Mouse (Mus musculus) CH12.LX (cell line): ENCODE measurements around the gene Gm20390. TPM values are rescaled to one million over a fixed set of nuclear protein-coding genes. Genes with fewer than 3 reads are reported as not detected.

Source experiments
- DNase-seq: peaks from one replicate; pipeline ENCODE4 v3.0.0-alpha.2; 2013; ENCODE audit errors: extremely low read depth
- H3K27ac ChIP-seq: 2 replicates; pipeline ENCODE4 v1.5.1; 2012; ENCODE audit warnings: low read depth, mild to moderate bottlenecking, control low read depth, moderate library complexity; ENCODE audit not compliant: insufficient read depth
- H3K27me3 ChIP-seq: replicated peaks from 2 replicates; pipeline ENCODE3; 2012; ENCODE audit warnings: inconsistent platforms
- H3K36me3 ChIP-seq, 2 experiments: replicated peaks in 1 of 2; 2 replicates each; pipeline versions ENCODE3 to v1.6.1; 2012; ENCODE audit warnings: inconsistent platforms in 1 of 2, low read length in 1 of 2, mild to moderate bottlenecking in 1 of 2, mixed read lengths in 1 of 2, moderate library complexity in 1 of 2; ENCODE audit not compliant: control insufficient read depth in 1 of 2, insufficient read depth in 1 of 2
- H3K4me1 ChIP-seq, 2 experiments: 2 replicates each; pipeline ENCODE4 v1.6.1; 2012; ENCODE audit warnings: inconsistent platforms in 1 of 2, moderate library complexity in 1 of 2; ENCODE audit not compliant: insufficient read depth in 2 of 2, control insufficient read depth in 1 of 2
- H3K4me2 ChIP-seq: 2 replicates; pipeline ENCODE4 v1.6.1; 2012; ENCODE audit warnings: low read depth, mild to moderate bottlenecking, control low read depth; ENCODE audit not compliant: poor library complexity, insufficient read depth, severe bottlenecking
- H3K4me3 ChIP-seq, 3 experiments: fragments of 150-350 bp in 1 of 3; sonication (generic) in 1 of 3; replicated peaks in 1 of 3; 2 replicates each; pipeline versions ENCODE3 to v1.5.1; 2011 to 2012; ENCODE audit warnings: low read depth in 2 of 3, low read length in 2 of 3, mild to moderate bottlenecking in 2 of 3, moderate library complexity in 2 of 3, control low read depth in 1 of 3, improper control_type of control experiment in 1 of 3, inconsistent platforms in 1 of 3, mixed read lengths in 1 of 3; ENCODE audit not compliant: poor library complexity in 1 of 3
- H3K79me2 ChIP-seq: replicated peaks from 2 replicates; pipeline ENCODE4 v1.6.1; 2012; ENCODE audit warnings: mild to moderate bottlenecking, moderate library complexity; ENCODE audit not compliant: control insufficient read depth, poor library complexity, insufficient read depth, severe bottlenecking; ENCODE audit errors: extremely low read depth
- H3K9ac ChIP-seq: 2 replicates; pipeline ENCODE4 v1.6.1; 2012; ENCODE audit warnings: low read depth, mild to moderate bottlenecking, control low read depth, moderate library complexity; ENCODE audit not compliant: insufficient read depth
- H3K9me3 ChIP-seq: replicated peaks from 2 replicates; pipeline ENCODE3; 2012; ENCODE audit warnings: low read length, inconsistent platforms, mixed read lengths
- BHLHE40 ChIP-seq: IDR thresholded peaks from 2 replicates; pipeline ENCODE4 v1.6.1; 2011; ENCODE audit warnings: mild to moderate bottlenecking, low read depth, low read length, improper control_type of control experiment
- CHD2 ChIP-seq: IDR thresholded peaks from 2 replicates; pipeline ENCODE4 v1.6.1; 2011; ENCODE audit warnings: low read length, improper control_type of control experiment
- CTCF ChIP-seq, 2 experiments: IDR thresholded peaks in 1 of 2; conservative IDR thresholded peaks in 1 of 2; 2 replicates each; pipeline ENCODE4 v1.5.1; 2011 to 2012; ENCODE audit warnings: low read depth in 2 of 2, low read length in 2 of 2, improper control_type of control experiment in 1 of 2, inconsistent platforms in 1 of 2, mild to moderate bottlenecking in 1 of 2, moderate library complexity in 1 of 2
- E2F4 ChIP-seq: IDR thresholded peaks from 2 replicates; pipeline ENCODE4 v1.6.1; 2011; ENCODE audit warnings: low read depth, low read length, improper control_type of control experiment; ENCODE audit not compliant: insufficient replicate concordance
- ELF1 ChIP-seq: IDR thresholded peaks from 2 replicates; pipeline ENCODE4 v1.6.1; 2014; ENCODE audit warnings: low read depth, mild to moderate bottlenecking, inconsistent platforms, low read length, improper control_type of control experiment
- ETS1 ChIP-seq: conservative IDR thresholded peaks from 2 replicates; pipeline ENCODE4 v1.6.1; 2012; ENCODE audit warnings: low read depth, mild to moderate bottlenecking, inconsistent platforms, low read length, improper control_type of control experiment, moderate library complexity
- GABPA ChIP-seq: IDR thresholded peaks from 2 replicates; pipeline ENCODE4 v1.6.1; 2012; ENCODE audit warnings: low read depth, low read length, improper control_type of control experiment, inconsistent platforms; ENCODE audit not compliant: insufficient replicate concordance
- HCFC1 ChIP-seq: IDR thresholded peaks from 2 replicates; pipeline ENCODE4 v1.6.1; 2012; ENCODE audit warnings: low read depth, mild to moderate bottlenecking, inconsistent platforms, low read length, improper control_type of control experiment
- JUN ChIP-seq: IDR thresholded peaks from 2 replicates; pipeline ENCODE4 v1.6.1; 2011; ENCODE audit warnings: low read depth, mild to moderate bottlenecking, low read length, improper control_type of control experiment, moderate library complexity; ENCODE audit not compliant: insufficient read depth
- JUND ChIP-seq: conservative IDR thresholded peaks from 2 replicates; pipeline ENCODE4 v1.6.1; 2011; ENCODE audit warnings: low read depth, low read length, improper control_type of control experiment
- KAT2A ChIP-seq: IDR thresholded peaks from 2 replicates; pipeline ENCODE4 v1.6.1; 2012; ENCODE audit warnings: low read length, improper control_type of control experiment, inconsistent platforms; ENCODE audit not compliant: insufficient replicate concordance
- MAFK ChIP-seq: IDR thresholded peaks from 2 replicates; pipeline ENCODE4 v1.6.1; 2011; ENCODE audit warnings: low read length, improper control_type of control experiment; ENCODE audit not compliant: insufficient replicate concordance
- MAX ChIP-seq: IDR thresholded peaks from 2 replicates; pipeline ENCODE4 v1.6.1; 2011; ENCODE audit warnings: low read length, improper control_type of control experiment
- MAZ ChIP-seq: IDR thresholded peaks from 2 replicates; pipeline ENCODE4 v1.6.1; 2012; ENCODE audit warnings: low read depth, mild to moderate bottlenecking, inconsistent platforms, low read length, improper control_type of control experiment, moderate library complexity
- MEF2A ChIP-seq: IDR thresholded peaks from 2 replicates; pipeline ENCODE4 v1.6.1; 2014; ENCODE audit warnings: low read depth, mild to moderate bottlenecking, inconsistent platforms, low read length, improper control_type of control experiment, borderline replicate concordance
- MXI1 ChIP-seq: IDR thresholded peaks from 2 replicates; pipeline ENCODE4 v1.6.1; 2011; ENCODE audit warnings: mild to moderate bottlenecking, low read depth, low read length, improper control_type of control experiment
- MYC ChIP-seq: IDR thresholded peaks from 2 replicates; pipeline ENCODE4 v1.6.1; 2011; ENCODE audit warnings: low read depth, mild to moderate bottlenecking, improper control_type of control experiment, low read length
- NELFE ChIP-seq: IDR thresholded peaks from 2 replicates; pipeline ENCODE4 v1.6.1; 2011; ENCODE audit warnings: low read depth, low read length, improper control_type of control experiment
- NRF1 ChIP-seq: IDR thresholded peaks from 2 replicates; pipeline ENCODE4 v1.6.1; 2014; ENCODE audit warnings: low read depth, mild to moderate bottlenecking, inconsistent platforms, low read length, improper control_type of control experiment, moderate library complexity
- PAX5 ChIP-seq: IDR thresholded peaks from 2 replicates; pipeline ENCODE4 v1.6.1; 2012; ENCODE audit warnings: low read length, inconsistent platforms, mixed read lengths
- POLR2A ChIP-seq: IDR thresholded peaks from 2 replicates; pipeline ENCODE4 v1.6.1; 2011; ENCODE audit warnings: low read depth, mild to moderate bottlenecking, improper control_type of control experiment, low read length
- POLR2AphosphoS2 ChIP-seq: IDR thresholded peaks from 2 replicates; pipeline ENCODE4 v1.6.1; 2011; ENCODE audit warnings: low read depth, low read length, improper control_type of control experiment
- RCOR1 ChIP-seq: conservative IDR thresholded peaks from 2 replicates; pipeline ENCODE4 v1.6.1; 2012; ENCODE audit warnings: low read depth, mild to moderate bottlenecking, inconsistent platforms, low read length, improper control_type of control experiment
- SIN3A ChIP-seq: IDR thresholded peaks from 2 replicates; pipeline ENCODE4 v1.6.1; 2012; ENCODE audit warnings: low read length, improper control_type of control experiment, inconsistent platforms
- SMC3 ChIP-seq: IDR thresholded peaks from 2 replicates; pipeline ENCODE4 v1.6.1; 2011; ENCODE audit warnings: low read depth, low read length, improper control_type of control experiment
- TBP ChIP-seq: conservative IDR thresholded peaks from 2 replicates; pipeline ENCODE4 v1.6.1; 2011; ENCODE audit warnings: low read depth, low read length, improper control_type of control experiment
- TCF12 ChIP-seq: IDR thresholded peaks from 2 replicates; pipeline ENCODE4 v1.6.1; 2014; ENCODE audit warnings: low read depth, mild to moderate bottlenecking, inconsistent platforms, low read length, improper control_type of control experiment
- UBTF ChIP-seq: IDR thresholded peaks from 2 replicates; pipeline ENCODE4 v1.6.1; 2012; ENCODE audit warnings: low read depth, mild to moderate bottlenecking, inconsistent platforms, low read length, improper control_type of control experiment, moderate library complexity
- USF1 ChIP-seq: IDR thresholded peaks from 2 replicates; pipeline ENCODE4 v1.6.1; 2014; ENCODE audit warnings: low read depth, mild to moderate bottlenecking, inconsistent platforms, low read length, improper control_type of control experiment
- USF2 ChIP-seq: conservative IDR thresholded peaks from 2 replicates; pipeline ENCODE4 v1.6.1; 2011; ENCODE audit warnings: low read depth, low read length, improper control_type of control experiment
- ZKSCAN1 ChIP-seq: IDR thresholded peaks from 2 replicates; pipeline ENCODE4 v1.6.1; 2012; ENCODE audit warnings: low read depth, inconsistent platforms, low read length, improper control_type of control experiment, borderline replicate concordance
- ZMIZ1 ChIP-seq: IDR thresholded peaks from 2 replicates; pipeline ENCODE4 v1.6.1; 2012; ENCODE audit warnings: low read depth, mild to moderate bottlenecking, inconsistent platforms, low read length, improper control_type of control experiment
- dilution Hi-C: fragments of 300-500 bp; cut with MboI; formaldehyde crosslinking; loops from 2 replicates; pipeline ENCODE4 v1.14.3; 2020; ENCODE audit warnings: low sequenced_read_pairs; ENCODE audit not compliant: extremely low pct_unique_long_range_greater_than_20kb, extremely low pct_ligation_motif_present
- in situ Hi-C: fragments of 300-500 bp; cut with MboI; formaldehyde crosslinking; loops from 3 replicates; pipeline ENCODE4 v1.14.3; 2019; ENCODE audit warnings: low sequenced_read_pairs, low pct_ligation_motif_present, low pct_unique_long_range_greater_than_20kb, mixed read lengths
- polyA plus RNA-seq: library from polyadenylated mRNA; unstranded; fragments of >175 nt; gene quantifications from 2 replicates; pipeline ENCODE4 v1.2.1, GENCODE M21; 2012; ENCODE audit warnings: low read depth; ENCODE audit not compliant: insufficient read length
- total RNA-seq, 2 experiments: library from RNA; depleted of rRNA; stranded (reverse); fragments of 300-350 nt in 1 of 2; fragments of >200 nt in 1 of 2; gene quantifications; 2 replicates each; pipeline ENCODE4 v1.2.3; 2012 to 2014

Gene Gm20390
- total and polyA plus RNA-seq, 3 experiments: 136 to 717 (median 691) TPM

- dilution Hi-C loops (no loop called here), in situ Hi-C loops (loop anchor here (25.0 kb wide), 1 partner anchor 307 kb away; no protein-coding TSS in a partner anchor)
- peak; percentile 96 for DNase-seq
- peaks cover 6 to 52% of the 10 kb centered on the region in 2 experiments; a peak in 3 of 4 replicates for H3K4me1 ChIP-seq
- peak overlapping the region; percentile 84 for H3K9ac ChIP-seq
- peaks cover 41 to 69% of the 10 kb centered on the region in 2 experiments for H3K36me3 ChIP-seq
- peak overlapping the region; percentile 72 to 89 (median 82) for H3K4me3 ChIP-seq
- H3K9me3 ChIP-seq: no peaks in the 10 kb centered on the region
- no peaks in the 10 kb centered on the region for H3K27me3 ChIP-seq
- peak; percentile 89 for TF ChIP-seq ELF1
- TF ChIP-seq TCF12: peak; percentile 73
- peak; percentile 81 for TF ChIP-seq USF1
- peak; percentile 74 for TF ChIP-seq ZMIZ1
- TF ChIP-seq SIN3A: peak; percentile 98
- no peak; the same call in 1 of the 2 replicates for TF ChIP-seq MAZ
- peak; percentile 49; the same call in 1 of the 2 replicates for TF ChIP-seq KAT2A
- TF ChIP-seq NRF1: peak; percentile 57
- peak; percentile 22; the same call in 1 of the 2 replicates for TF ChIP-seq MEF2A
- peak in 1 of 2 experiments; percentile 12; a peak in 2 of 4 replicates for TF ChIP-seq CTCF (conservative IDR thresholded peaks at IDR 0.05 in 1 of 2, IDR thresholded peaks at IDR 0.05 in 1 of 2; ENCODE audit: low read depth in 2 of 2, low read length in 2 of 2)
- TF ChIP-seq GABPA: no peak
- TF ChIP-seq PAX5: no peak
- peak; percentile 51; the same call in 1 of the 2 replicates for TF ChIP-seq HCFC1
- no peak for TF ChIP-seq ZKSCAN1
- no peak for TF ChIP-seq SMC3
- TF ChIP-seq MYC: peak; percentile 100
- peak; percentile 74; the same call in 1 of the 2 replicates for TF ChIP-seq UBTF
- 0 out of 2 replicates have a peak, but pooled peaks have one; percentile 3 for TF ChIP-seq RCOR1
- TF ChIP-seq NELFE: peak; percentile 97
- peak; percentile 69 for TF ChIP-seq CHD2
- TF ChIP-seq ETS1: 0 out of 2 replicates have a peak, but pooled peaks have one; percentile 7
- peak; percentile 57; the same call in 1 of the 2 replicates for TF ChIP-seq TBP
- 0 out of 2 replicates have a peak, but pooled peaks have one; percentile 32 for TF ChIP-seq MAFK
- peak; percentile 36 for TF ChIP-seq BHLHE40
- no peak for TF ChIP-seq E2F4
- TF ChIP-seq MAX: peak; percentile 99
- peak; percentile 84; the same call in 1 of the 2 replicates for TF ChIP-seq POLR2AphosphoS2
- peak; percentile 96 for TF ChIP-seq POLR2A
- peak; percentile 32; the same call in 1 of the 2 replicates for TF ChIP-seq USF2
- peak; percentile 100 for TF ChIP-seq MXI1
- TF ChIP-seq JUND: 0 out of 2 replicates have a peak, but pooled peaks have one; percentile 12
- no peak for TF ChIP-seq JUN
- H3K79me2 ChIP-seq: peaks cover 42% of the 10 kb centered on the region
- peak overlapping the region; percentile 73 for H3K4me2 ChIP-seq
- H3K27ac ChIP-seq: peak overlapping the region; percentile 48
These were observed 12.6 kb downstream of the Gm20390 start for GRCm38 (mm10) chr11:93955256-93956150.
